Mouse (Mus musculus) embryo, embryonic 9.5 days (tissue): ENCODE data around the gene Tespa1.
"Not testable (repeated sequence)": the region's sequence is repeated elsewhere in the genome, so short reads cannot be mapped to it uniquely, and the experiment has no call there.

Source experiments
- DNase-seq: peaks from one replicate; pipeline ENCODE4 v3.0.0-alpha.2; 2017; ENCODE audit errors: extremely low spot score

Tespa1 gene

GRCm38 (mm10) chr10:130322637-130323036 lies at the start of gene Tespa1:
Gene Tespa1, plus strand, starts transcription at chr10:130322870.
- DNase-seq = no peak

GRCm38 (mm10) chr10:130275759-130276158 lies 46.9 kb upstream of the Tespa1 start:
- no peak for DNase-seq

GRCm38 (mm10) chr10:130276496-130276895 lies 46.2 kb upstream of the Tespa1 start:
- no peak for DNase-seq

GRCm38 (mm10) chr10:130280066-130280465 lies 42.6 kb upstream of the Tespa1 start, which contains the start of gene Neurod4:
Gene Neurod4, minus strand, starts transcription at chr10:130280240.
- peak; percentile 70 for DNase-seq

- DNase-seq = peak; percentile 28
These were observed 40.7 kb upstream of the Tespa1 start for GRCm38 (mm10) chr10:130281982-130282449.

- DNase-seq = no peak
These were observed 35.5 kb upstream of the Tespa1 start for GRCm38 (mm10) chr10:130287201-130287600.

- no peak for DNase-seq
These were observed 34.7 kb upstream of the Tespa1 start for GRCm38 (mm10) chr10:130288007-130288406.

GRCm38 (mm10) chr10:130293741-130294408 lies 28.8 kb upstream of the Tespa1 start:
- DNase-seq = peak; percentile 15

- not testable (repeated sequence) for DNase-seq
These were observed 23.9 kb upstream of the Tespa1 start for GRCm38 (mm10) chr10:130298748-130299147.

GRCm38 (mm10) chr10:130304138-130304537 lies 18.5 kb upstream of the Tespa1 start:
- not testable (repeated sequence) for DNase-seq

- DNase-seq = no peak
These were observed 11.0 kb upstream of the Tespa1 start for GRCm38 (mm10) chr10:130311534-130312227.

GRCm38 (mm10) chr10:130313531-130313930 lies 9.1 kb upstream of the Tespa1 start:
- peak; percentile 8 for DNase-seq

- no peak for DNase-seq
These were observed 8.4 kb upstream of the Tespa1 start for GRCm38 (mm10) chr10:130314110-130314829.

GRCm38 (mm10) chr10:130315846-130316245 lies 6.8 kb upstream of the Tespa1 start:
- DNase-seq = no peak

- no peak for DNase-seq
These were observed 4.0 kb upstream of the Tespa1 start for GRCm38 (mm10) chr10:130318720-130319119.

GRCm38 (mm10) chr10:130320715-130321114 lies 2.0 kb upstream of the Tespa1 start:
- DNase-seq = no peak

GRCm38 (mm10) chr10:130322062-130322461 lies 608 bp upstream of the Tespa1 start:
- no peak for DNase-seq

- DNase-seq = no peak
These were observed 1.6 kb downstream of the Tespa1 start for GRCm38 (mm10) chr10:130324243-130324642.

GRCm38 (mm10) chr10:130330711-130331110 lies 8.0 kb downstream of the Tespa1 start:
- no peak for DNase-seq

GRCm38 (mm10) chr10:130336385-130336784 lies 13.7 kb downstream of the Tespa1 start:
- DNase-seq = no peak

- DNase-seq = no peak
These were observed 14.9 kb downstream of the Tespa1 start for GRCm38 (mm10) chr10:130337581-130337980.

GRCm38 (mm10) chr10:130340050-130340449 lies 17.4 kb downstream of the Tespa1 start:
- not testable (repeated sequence) for DNase-seq
